Mouse (Mus musculus): ENCODE measurements around the gene Pank4. TPM values are rescaled to one million over a fixed set of nuclear protein-coding genes. Genes with fewer than 3 reads are reported as not detected.

The Pank4 gene
- polyA plus RNA-seq, 1 experiment from 2014 or later, result 48.0 TPM

- Histone ChIP-seq H3K9me3 (no peaks in the 10 kb centered on the region), H3K4me2 (no peak overlapping the region), H3K4me3 (no peak overlapping the region), H3K27ac (no peak overlapping the region), H3K36me3 (no peaks in the 10 kb centered on the region), H3K27me3 (no peaks in the 10 kb centered on the region), H3K4me1 (peaks cover 17% of the 10 kb centered on the region), H3K9ac (no peak overlapping the region)
- 73% methylated on average over 12 of the region's 12 CpGs for WGBS
- no peak; the same call in 1 of the 2 replicates for ATAC-seq (ENCODE audit: borderline replicate concordance, extremely low read depth, low FRiP score, low TSS enrichment)
Observed at GRCm38 (mm10) chr4:154929088-154929660, 34.7 kb upstream of the Pank4 start.

GRCm38 (mm10) chr4:154933306-154933907 lies 30.5 kb upstream of the Pank4 start:
- WGBS, result 47% methylated on average over 13 of the region's 13 CpGs
- peaks cover 3% of the 10 kb centered on the region for H3K4me1 ChIP-seq
- no peak for ATAC-seq (ENCODE audit: borderline replicate concordance, extremely low read depth, low FRiP score, low TSS enrichment)
- no peak overlapping the region for H3K4me2 ChIP-seq
- H3K4me3 ChIP-seq, result no peak overlapping the region
- H3K27ac ChIP-seq, result no peak overlapping the region
- H3K27me3 ChIP-seq, result no peaks in the 10 kb centered on the region
- no peak overlapping the region for H3K9ac ChIP-seq
- H3K36me3 ChIP-seq, result no peaks in the 10 kb centered on the region
- no peaks in the 10 kb centered on the region for H3K9me3 ChIP-seq

GRCm38 (mm10) chr4:154934800-154935199 lies 29.1 kb upstream of the Pank4 start:
- Histone ChIP-seq H3K27ac (no peak overlapping the region), H3K4me1 (no peaks in the 10 kb centered on the region), H3K27me3 (no peaks in the 10 kb centered on the region), H3K9ac (no peak overlapping the region), H3K4me2 (no peak overlapping the region), H3K36me3 (no peaks in the 10 kb centered on the region), H3K4me3 (no peak overlapping the region), H3K9me3 (no peaks in the 10 kb centered on the region)
- WGBS, result 75% methylated on average over 2 of the region's 2 CpGs
- ATAC-seq (ENCODE audit: borderline replicate concordance, extremely low read depth, low FRiP score, low TSS enrichment), result no peak

DNA sequence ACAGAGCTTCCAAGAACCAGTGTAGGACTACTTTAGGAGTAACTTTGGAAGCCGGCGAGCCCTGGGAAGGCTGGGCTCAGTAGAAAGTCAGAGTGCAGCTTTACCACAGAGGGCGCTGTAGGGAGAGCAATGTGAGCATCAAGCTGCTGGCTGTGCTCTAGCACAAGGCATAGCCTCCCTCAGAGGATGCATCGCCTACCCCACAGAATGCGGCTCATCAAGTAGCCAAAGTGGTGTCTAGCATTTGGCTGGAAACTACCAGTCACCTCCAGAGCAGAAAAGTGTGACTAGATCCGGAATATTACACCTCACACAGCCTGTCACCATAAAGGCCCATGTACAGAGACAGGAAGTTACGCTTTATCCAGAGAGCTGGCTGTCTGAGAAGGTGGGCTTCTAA lies 28.1 kb upstream of the Pank4 start:
- no peaks in the 10 kb centered on the region for H3K36me3 ChIP-seq
- no peak overlapping the region for H3K27ac ChIP-seq
- H3K4me3 ChIP-seq, result no peak overlapping the region
- H3K9me3 ChIP-seq, result no peaks in the 10 kb centered on the region
- H3K9ac ChIP-seq, result no peak overlapping the region
- WGBS, result 72% methylated on average over 7 of the region's 7 CpGs
- no peaks in the 10 kb centered on the region for H3K4me1 ChIP-seq
- no peak overlapping the region for H3K4me2 ChIP-seq
- H3K27me3 ChIP-seq, result no peaks in the 10 kb centered on the region
- no peak for ATAC-seq (ENCODE audit: borderline replicate concordance, extremely low read depth, low FRiP score, low TSS enrichment)

GRCm38 (mm10) chr4:154936542-154937255 lies 27.2 kb upstream of the Pank4 start:
- Histone ChIP-seq H3K27me3 (no peaks in the 10 kb centered on the region), H3K27ac (no peak overlapping the region), H3K9ac (no peak overlapping the region), H3K4me2 (no peak overlapping the region), H3K4me3 (no peak overlapping the region), H3K9me3 (no peaks in the 10 kb centered on the region), H3K36me3 (no peaks in the 10 kb centered on the region), H3K4me1 (no peaks in the 10 kb centered on the region)
- no peak for ATAC-seq (ENCODE audit: borderline replicate concordance, extremely low read depth, low FRiP score, low TSS enrichment)
- 50% methylated on average over 8 of the region's 8 CpGs for WGBS

DNA sequence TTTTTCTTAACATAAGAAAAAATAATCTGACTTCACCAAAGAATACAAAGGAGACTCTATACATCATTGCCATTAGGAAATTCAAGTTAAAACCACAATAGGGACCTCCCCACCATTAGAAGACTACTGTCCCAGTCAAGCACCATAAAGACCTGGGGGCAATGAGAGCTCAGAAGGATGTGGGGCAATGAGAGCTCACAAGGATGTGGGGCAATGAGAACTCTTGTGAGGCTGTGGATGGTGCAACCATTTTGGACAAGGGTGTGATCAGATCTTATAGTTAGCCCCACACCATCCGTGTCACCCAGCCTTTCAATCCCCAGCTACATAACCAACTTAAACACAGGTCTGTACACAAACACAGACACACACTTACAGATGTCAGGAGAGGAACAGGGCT lies 26.2 kb upstream of the Pank4 start:
- Histone ChIP-seq H3K27me3 (no peaks in the 10 kb centered on the region), H3K4me1 (no peaks in the 10 kb centered on the region), H3K4me2 (no peak overlapping the region), H3K9ac (no peak overlapping the region), H3K9me3 (no peaks in the 10 kb centered on the region), H3K36me3 (no peaks in the 10 kb centered on the region), H3K27ac (no peak overlapping the region), H3K4me3 (no peak overlapping the region)
- no peak for ATAC-seq (ENCODE audit: borderline replicate concordance, extremely low read depth, low FRiP score, low TSS enrichment)
- WGBS, result 68% methylated on average over 1 of the region's 1 CpGs

DNA sequence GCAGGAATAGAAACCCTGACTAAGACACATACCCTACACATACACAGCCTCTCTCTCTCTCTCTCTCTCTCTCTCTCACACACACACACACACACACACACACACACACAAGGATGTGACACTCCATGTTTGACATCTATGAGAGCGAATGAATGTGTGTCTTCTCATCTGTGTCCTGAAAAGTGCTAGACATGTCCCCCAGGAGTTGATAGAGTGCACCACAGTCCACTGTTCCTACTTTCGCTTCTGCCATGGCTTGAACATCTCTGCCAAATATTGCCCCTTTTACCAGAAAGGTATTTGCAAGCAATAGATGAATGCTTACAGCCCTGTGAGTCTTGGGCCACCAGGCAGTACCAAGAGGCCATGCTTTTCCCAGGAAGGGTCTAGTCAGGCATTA lies 23.8 kb upstream of the Pank4 start:
- Histone ChIP-seq H3K36me3 (no peaks in the 10 kb centered on the region), H3K4me3 (no peak overlapping the region), H3K9ac (no peak overlapping the region), H3K4me2 (no peak overlapping the region), H3K4me1 (no peaks in the 10 kb centered on the region), H3K9me3 (no peaks in the 10 kb centered on the region), H3K27me3 (no peaks in the 10 kb centered on the region), H3K27ac (no peak overlapping the region)
- 78% methylated on average over 2 of the region's 2 CpGs for WGBS
- ATAC-seq (ENCODE audit: borderline replicate concordance, extremely low read depth, low FRiP score, low TSS enrichment), result no peak

- Histone ChIP-seq H3K4me2 (no peak overlapping the region), H3K4me3 (no peak overlapping the region), H3K27ac (no peak overlapping the region), H3K9ac (no peak overlapping the region), H3K9me3 (no peaks in the 10 kb centered on the region), H3K36me3 (no peaks in the 10 kb centered on the region), H3K27me3 (no peaks in the 10 kb centered on the region), H3K4me1 (peaks cover 8% of the 10 kb centered on the region)
- no peak for ATAC-seq (ENCODE audit: borderline replicate concordance, extremely low read depth, low FRiP score, low TSS enrichment)
- WGBS, result 79% methylated on average over 5 of the region's 5 CpGs
Observed at GRCm38 (mm10) chr4:154941831-154942230, 22.1 kb upstream of the Pank4 start.

- ATAC-seq (ENCODE audit: borderline replicate concordance, extremely low read depth, low FRiP score, low TSS enrichment), result no peak
- Histone ChIP-seq H3K27me3 (no peaks in the 10 kb centered on the region), H3K27ac (no peak overlapping the region), H3K4me2 (no peak overlapping the region), H3K9ac (no peak overlapping the region), H3K36me3 (no peaks in the 10 kb centered on the region), H3K4me3 (no peak overlapping the region), H3K4me1 (peaks cover 8% of the 10 kb centered on the region), H3K9me3 (no peaks in the 10 kb centered on the region)
- 78% methylated on average over 10 of the region's 10 CpGs for WGBS
Observed at GRCm38 (mm10) chr4:154942632-154943322, 21.1 kb upstream of the Pank4 start.

DNA sequence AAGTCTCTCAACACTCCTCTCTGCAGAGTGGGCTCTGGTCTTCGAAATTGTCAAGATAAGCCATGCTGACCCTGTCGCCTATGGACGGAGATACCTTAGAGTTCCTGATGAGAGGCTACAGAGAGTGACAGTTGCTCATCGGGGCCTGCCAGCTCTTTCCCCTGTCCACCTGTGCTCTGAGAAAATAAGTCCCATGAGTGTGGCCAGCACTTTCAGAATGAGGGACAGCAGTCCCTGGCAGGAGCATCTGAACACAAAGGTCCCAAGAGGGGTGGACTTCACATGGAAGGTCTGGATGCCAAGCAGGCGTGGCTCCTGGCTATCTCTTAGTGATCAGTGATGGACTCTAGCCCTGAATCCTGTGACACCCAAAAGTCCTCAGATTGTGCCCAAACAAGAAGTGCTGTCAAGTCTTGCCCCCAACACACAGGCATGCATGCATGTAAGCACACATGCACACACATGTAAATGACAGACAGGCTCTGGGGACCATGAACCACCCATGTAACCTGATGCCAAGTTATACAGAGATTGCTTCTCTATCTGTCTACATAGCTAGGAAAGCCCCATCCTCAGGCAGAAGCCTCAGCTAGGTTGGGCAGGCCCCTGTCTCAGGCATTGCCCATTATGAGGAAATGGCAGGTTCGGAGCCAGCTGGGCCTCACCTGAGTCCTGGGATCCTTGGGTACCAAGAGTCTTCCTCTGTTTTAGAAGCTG lies 20.4 kb upstream of the Pank4 start:
- WGBS, result 78% methylated on average over 6 of the region's 6 CpGs
- Histone ChIP-seq H3K4me2 (no peak overlapping the region), H3K36me3 (no peaks in the 10 kb centered on the region), H3K9me3 (no peaks in the 10 kb centered on the region), H3K9ac (no peak overlapping the region), H3K4me3 (no peak overlapping the region), H3K27ac (no peak overlapping the region), H3K27me3 (peaks cover 5% of the 10 kb centered on the region), H3K4me1 (peaks cover 13% of the 10 kb centered on the region)
- ATAC-seq (ENCODE audit: borderline replicate concordance, extremely low read depth, low FRiP score, low TSS enrichment), result no peak

DNA sequence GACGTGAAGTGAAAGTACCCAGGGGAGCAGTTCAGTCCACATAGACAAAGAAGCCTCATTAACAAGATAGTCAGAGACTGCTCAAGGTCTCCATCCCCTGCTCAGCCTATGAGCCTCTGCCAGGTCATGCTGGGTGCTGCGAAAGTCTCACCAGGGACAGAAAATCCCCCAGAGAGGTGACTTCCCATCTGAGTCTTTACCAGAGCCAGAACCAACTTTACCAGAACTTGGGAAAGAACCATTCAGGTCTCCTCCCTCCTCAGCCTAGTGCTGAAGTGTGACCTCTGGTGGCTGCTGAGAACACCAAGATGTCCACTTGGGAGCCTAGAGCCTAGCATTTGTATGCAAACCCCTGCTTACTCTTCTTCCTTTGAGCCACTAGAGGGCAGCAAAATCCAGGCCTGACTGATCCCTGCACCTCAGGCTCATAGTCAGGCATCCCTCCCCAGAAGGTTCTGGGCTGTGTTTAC lies 19.8 kb upstream of the Pank4 start:
- Histone ChIP-seq H3K4me1 (peaks cover 16% of the 10 kb centered on the region), H3K9ac (no peak overlapping the region), H3K27ac (no peak overlapping the region), H3K9me3 (no peaks in the 10 kb centered on the region), H3K4me3 (no peak overlapping the region), H3K4me2 (no peak overlapping the region), H3K27me3 (peaks cover 12% of the 10 kb centered on the region), H3K36me3 (no peaks in the 10 kb centered on the region)
- 28% methylated on average over 2 of the region's 2 CpGs for WGBS
- peak; percentile 62; the same call in 1 of the 2 replicates for ATAC-seq (ENCODE audit: borderline replicate concordance, extremely low read depth, low FRiP score, low TSS enrichment)

Measured in lung, embryonic 15.5 days (tissue).